Mouse (Mus musculus): ENCODE measurements around the gene Gabrr1. TPM values are rescaled to one million over a fixed set of nuclear protein-coding genes. Genes with fewer than 3 reads are reported as not detected.
A peak's percentile ranks its signal among the peaks of the same experiment; 100 is the strongest.
"Not testable (repeated sequence)": the region's sequence is repeated elsewhere in the genome, so short reads cannot be mapped to it uniquely, and the experiment has no call there.

The Gabrr1 gene
- polyA plus RNA-seq (2017; shearing (Covaris generic)): not detected

DNA sequence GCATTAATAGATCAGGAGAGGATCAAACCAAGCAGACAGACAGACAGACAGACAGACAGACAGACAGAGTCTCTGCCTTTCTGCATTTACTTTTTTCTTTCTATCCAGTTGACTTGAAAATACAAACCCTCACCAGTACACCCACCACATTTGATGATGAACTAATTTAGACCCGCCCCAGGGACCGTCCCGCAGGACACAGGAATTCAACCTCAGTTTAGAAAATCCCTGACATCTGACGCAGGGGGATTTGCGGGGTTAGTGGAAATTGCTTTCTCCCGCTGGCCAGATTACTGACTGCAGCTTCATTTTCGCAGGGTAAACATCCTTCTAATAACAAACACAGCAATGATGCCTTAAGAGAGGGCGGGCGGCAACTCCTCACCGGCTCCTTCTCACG, at the start of gene Gabrr1:
Gabrr1 (plus strand) TSS at position 301 of the 400 bp plus-strand sequence.
- ATAC-seq: no peak

DNA sequence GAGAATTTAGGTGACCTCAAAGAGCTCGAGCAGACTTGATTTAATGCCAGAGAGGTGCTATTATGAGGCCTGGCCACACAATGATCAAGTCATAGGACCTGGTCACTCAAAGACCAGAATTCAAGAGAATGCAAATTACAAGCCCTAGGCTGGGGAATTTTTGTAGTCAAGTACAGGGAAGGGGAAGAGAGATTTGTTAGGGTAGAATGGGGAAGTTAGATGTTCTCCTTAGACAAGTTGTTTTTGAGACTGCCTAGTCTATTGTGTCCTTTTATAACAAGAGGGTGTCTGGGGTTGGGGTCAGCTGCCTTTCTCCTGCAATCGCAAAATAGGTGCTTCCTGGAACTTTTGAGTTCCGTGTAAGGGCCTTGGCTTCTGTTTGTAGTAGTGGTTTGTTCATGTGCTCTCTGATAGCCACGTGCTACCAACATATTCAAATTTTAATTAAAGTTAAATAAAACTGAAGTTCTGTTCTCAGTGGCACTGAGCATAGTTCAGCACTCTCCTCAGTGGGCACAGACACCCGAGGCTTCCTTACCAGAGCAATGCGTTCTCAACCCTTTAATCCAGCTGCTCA, 33.1 kb upstream of the Gabrr1 start:
- no peak for ATAC-seq

DNA sequence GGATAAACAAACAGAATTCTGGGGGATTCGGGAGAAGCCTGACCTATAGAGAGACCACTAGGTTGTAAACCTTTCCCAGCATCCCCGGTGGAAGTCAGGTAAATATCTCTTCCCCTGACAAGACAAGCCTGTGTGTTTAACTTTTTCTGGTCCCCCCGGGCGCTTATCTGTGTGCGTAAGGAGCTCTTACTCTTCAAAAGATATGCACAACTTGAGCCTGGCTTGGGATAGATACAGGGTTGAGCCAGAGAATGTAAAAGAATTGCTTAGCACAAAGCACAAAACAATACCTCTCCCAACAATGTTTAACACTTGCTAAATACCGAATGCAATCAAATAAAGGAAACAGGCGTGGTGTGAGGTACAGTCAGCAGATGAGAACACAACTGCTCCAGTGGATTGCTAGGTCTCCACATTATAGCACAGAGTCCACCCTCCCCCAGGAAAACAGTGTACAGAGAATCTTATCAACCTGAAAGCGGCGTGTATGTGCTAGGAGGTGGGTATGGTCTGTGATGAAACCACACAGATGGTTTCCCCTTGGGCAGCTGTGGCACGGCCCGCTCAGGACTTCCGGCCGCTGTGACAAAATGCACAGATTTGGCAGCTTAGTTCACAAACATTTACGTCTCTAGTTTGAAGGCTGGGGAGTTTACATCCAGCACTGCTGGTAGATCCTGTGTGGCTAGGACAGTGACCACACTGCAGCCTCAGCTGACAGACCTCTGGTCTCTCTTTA, 22.4 kb upstream of the Gabrr1 start:
- no peak for ATAC-seq

DNA sequence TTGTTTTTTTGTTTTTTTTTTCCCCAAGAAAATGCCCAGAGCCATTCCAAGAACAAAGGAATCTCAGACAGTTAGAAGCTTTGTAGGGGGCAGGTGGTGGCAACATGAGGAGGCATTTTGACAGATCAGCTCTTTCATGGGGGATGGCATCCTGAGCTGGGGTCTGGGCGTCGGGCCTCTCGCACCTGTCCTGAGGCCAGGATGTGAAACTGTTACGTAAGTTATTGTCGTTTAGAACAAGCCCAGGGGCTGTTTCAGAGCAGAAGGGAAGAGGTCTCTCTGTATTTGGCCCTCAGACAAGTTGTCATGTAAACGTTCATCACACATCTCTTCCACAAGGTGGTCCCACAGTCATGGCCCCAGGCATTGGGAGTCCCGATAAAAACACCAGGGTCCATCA, 21.5 kb upstream of the Gabrr1 start:
- ATAC-seq: no peak

DNA sequence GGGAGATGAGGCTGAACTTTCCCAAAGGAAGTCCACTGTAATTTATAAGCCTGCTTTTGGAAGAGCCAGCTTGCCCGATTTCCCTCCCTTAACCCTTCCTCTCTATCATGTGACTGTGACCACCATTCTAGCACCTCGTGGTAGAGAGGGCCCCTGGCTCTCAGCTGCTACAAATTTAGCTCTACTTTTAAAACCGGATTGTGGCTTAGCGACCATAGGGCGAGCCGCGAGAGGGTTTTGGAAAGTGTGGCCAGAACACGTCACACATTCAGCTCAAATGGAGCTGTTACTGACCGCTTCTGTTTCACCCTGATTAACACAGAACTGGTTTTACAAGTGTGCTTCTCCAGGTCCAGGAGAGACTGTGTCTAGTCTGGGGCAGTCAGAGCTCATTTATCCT, 21.0 kb upstream of the Gabrr1 start:
- no peak for ATAC-seq

DNA sequence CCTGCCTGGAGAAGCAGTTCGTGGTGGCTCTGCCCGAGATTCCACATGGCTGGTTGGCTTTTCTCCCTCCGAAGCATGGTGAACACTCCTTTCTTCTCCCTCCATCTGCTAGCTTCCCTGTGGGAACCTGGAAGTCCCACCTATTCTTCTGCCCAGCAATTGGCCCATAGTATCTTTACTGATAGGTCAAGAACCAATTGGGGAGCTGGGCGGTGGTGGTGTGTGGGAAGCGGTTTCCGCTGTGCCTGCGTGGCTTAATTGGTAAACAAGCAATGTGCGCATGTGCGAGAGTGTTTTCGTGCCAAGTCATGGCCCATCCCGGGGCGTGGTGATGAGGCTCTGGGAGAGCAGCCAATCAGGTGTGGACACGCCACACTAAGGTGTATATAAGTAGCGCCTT, 19.5 kb upstream of the Gabrr1 start:
- not testable (repeated sequence) for ATAC-seq

DNA sequence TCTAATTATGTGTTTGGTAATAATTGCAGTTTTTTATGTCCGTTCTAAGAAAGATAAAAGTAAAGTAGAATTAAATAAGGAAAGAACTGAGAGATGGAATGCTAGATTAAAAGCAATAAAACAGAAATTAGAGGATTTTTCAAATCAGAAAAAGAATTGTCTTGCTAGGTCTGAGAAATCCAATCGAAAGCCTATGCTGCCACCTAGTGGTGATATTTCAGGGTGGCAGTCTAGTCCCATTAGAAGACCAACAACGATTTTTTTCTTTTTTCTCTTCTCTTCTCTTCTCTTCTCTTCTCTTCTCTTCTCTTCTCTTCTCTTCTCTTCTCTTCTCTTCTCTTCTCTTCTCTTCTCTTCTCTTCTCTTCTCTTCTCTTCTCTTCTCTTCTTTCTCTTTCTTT, 13.2 kb upstream of the Gabrr1 start:
- ATAC-seq: not testable (repeated sequence)

DNA sequence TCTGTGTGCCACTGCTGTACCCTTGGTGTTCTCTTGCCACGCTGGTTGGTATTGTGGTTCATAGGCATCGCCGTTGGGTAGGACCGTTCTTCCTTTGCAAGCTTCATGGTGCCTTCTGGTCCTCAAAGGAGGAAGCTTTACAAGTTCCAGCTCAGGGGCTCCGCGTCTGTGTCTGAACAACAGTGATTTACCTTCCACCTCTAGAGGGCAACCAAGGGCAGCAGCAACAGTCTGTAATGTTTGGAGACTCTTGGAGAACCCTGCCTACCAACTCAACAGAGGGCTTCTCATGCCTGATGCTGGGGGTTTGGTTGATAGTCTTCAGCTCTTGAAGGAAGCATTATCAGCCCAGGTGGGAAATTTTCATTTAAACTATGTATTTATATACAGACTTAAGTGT, 7.8 kb upstream of the Gabrr1 start:
- ATAC-seq: peak; percentile 79

DNA sequence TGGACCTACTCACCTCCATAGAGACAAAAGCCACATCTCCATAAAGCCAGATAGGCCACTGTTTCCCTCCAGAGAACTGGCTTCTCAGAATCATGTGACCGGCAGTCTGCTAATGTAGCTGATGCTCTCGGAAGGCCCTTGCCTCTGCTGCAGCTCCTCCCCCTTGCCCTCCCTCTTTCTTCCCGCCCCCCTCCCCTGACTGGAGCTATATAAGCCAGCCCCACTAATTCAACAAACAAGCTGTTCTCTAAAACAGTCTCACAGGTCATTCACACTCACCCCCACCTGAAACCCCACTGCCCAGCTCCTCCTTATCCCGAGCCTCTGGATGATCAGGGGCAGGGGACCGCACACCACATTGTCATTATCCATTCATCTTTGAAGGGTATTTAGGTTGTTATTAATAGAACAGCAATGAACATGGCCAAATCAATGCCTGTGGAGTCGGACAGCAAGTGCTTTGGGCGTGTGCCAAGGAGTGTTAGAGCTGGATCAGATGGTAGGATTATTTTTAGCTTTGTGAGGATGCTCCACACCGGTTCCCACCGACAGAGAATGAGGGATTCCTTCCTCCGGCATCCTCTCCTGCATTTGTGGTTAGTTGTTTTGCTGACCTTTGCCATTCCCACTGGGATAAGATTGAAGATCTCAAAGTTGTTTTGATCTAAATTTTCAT, 6.8 kb upstream of the Gabrr1 start:
- ATAC-seq: no peak

DNA sequence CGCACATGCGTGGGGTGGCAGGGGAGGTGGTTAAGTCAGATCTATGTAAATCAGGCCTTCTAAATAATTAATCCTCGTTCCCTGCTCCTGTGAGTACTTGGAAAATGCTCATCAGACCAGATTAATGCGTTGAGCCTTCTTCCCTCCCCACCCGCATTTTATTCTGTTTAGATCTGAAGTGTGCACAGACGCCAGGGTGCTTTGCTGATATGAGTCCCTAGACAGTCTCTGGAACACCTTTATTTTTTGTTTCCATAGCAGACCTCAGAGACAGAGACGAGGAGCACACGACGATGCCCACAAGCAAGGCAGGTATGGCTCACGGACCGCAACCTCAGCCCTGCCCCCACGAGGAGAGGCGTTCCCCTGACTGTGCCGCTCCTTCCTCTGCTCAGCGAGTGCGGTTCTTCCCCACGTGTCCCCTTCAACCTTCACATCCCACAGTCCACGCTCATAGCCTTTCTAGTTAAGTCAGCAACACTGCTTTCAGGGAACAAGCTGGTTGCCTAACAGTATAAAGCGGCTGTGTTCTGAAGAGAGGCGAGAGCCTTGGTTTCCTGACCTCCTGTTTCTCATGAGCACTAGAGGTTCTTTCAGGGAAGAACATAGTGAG, 14.5 kb downstream of the Gabrr1 start:
- peak; percentile 61 for ATAC-seq

DNA sequence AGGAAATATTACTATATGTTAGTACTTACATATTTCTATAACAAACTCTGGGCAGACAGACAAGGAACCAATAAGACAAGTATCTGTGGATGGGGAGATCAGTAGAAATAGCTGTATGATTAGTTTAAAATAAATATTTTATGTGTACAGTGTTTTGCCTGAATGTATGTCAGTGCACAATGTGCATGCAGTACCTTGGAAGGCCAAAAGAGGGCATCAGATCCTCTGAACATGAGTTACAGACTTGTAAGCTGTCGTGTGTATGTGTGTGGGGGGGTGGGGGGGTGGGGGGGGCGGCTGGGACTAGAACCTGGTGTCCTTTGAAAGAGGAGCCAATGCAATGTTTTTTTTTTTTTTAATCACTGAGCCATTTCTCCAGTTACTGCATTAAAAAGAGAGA, 15.5 kb downstream of the Gabrr1 start:
- ATAC-seq: peak; percentile 57

DNA sequence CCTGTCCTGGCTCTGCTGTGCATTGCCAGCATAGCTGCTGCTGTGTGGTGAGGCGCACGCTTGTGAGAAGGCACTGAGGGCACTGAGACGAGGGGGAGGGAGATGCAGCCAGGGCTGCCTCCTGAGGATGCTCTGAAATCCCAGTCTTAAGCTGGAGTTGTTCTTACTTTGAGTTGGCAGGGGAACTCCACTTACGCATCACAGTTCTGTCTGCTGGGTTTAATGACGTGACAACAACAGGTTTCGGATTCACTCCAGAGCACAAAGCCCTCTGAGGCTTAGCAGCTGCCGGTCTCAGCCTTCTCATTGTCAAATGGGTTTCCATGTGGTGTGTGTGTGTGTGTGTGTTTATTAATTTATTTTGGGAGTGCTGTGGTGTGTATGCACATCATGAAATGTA, 16.8 kb downstream of the Gabrr1 start:
- no peak for ATAC-seq

DNA sequence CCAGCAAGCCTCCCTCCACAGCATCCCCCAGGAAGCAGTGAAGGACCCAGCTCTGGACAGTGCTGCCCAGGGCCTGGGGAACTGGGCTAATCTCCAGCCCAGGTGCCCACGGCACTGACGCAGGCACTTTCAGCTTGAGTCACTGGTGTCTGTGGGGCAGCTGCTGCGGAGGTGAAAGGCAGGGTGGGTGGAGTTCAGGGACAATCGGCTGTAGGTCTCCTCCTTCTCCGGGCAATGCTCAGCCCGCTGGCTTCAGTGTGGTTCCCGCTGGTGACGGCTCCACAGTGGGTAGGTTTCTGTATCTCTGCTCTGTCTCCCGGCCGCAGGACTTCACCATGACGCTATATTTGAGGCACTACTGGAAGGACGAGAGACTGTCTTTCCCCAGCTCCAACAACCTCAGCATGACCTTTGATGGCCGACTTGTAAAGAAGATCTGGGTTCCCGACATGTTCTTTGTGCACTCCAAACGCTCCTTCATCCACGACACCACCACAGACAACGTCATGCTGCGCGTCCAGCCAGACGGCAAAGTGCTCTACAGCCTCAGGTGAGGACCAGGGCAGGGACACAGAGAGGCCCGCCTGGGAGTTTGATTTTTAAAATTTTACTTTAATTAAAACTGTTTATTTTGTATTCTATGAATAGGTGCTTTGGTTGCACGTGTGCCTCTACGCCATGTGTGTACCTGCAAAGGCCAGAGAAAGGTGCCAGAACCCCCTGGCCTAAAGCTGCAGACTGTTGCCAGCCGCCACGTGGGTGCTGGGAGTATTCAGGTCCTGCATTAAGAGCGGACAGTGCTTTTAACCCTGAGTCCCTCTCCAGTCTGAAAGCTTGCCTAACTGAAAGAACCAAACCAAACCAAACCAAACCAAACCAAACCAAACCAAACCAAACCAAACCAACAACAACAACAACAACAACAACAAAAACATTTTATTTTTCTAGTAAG, 20.0 kb downstream of the Gabrr1 start:
- no peak for ATAC-seq

DNA sequence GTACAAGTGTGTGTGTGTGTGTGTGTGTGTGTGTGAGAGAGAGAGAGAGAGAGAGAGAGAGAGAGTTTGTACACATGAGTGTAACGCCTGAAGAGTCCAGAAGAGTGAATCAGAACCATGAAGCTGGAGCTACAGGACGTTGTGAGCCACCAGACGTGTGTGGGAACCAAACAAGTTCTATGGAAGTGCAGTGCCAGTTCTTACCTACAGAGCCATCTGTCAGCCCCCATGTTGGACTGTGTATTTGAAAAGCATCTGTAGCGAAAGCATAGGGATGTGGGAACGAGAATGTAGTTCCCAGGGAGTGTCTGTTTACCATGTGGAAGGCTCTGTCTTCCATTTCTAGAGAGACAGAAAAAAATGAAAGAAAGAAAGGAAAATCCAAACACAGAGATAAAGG, 51.2 kb downstream of the Gabrr1 start:
- ATAC-seq: no peak

DNA sequence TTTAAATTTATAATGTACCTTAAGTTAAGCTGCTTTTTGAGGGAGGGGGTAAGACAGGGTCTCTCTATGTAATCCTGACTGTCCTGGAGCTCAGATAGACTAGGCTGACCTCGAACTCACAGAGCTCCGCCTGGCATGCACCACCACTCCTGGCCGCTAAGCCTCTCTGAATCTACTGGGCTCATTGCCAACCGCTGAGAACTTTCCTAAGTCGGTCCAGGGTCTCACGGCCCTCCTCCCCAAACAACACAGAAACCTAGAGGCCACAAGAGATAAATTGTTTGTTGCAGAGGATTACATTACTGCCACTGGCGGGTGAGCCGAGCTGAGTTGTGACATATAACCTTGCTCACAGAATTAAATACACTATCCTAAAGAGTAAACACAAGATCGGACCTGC, 55.8 kb downstream of the Gabrr1 start:
- ATAC-seq: no peak

DNA sequence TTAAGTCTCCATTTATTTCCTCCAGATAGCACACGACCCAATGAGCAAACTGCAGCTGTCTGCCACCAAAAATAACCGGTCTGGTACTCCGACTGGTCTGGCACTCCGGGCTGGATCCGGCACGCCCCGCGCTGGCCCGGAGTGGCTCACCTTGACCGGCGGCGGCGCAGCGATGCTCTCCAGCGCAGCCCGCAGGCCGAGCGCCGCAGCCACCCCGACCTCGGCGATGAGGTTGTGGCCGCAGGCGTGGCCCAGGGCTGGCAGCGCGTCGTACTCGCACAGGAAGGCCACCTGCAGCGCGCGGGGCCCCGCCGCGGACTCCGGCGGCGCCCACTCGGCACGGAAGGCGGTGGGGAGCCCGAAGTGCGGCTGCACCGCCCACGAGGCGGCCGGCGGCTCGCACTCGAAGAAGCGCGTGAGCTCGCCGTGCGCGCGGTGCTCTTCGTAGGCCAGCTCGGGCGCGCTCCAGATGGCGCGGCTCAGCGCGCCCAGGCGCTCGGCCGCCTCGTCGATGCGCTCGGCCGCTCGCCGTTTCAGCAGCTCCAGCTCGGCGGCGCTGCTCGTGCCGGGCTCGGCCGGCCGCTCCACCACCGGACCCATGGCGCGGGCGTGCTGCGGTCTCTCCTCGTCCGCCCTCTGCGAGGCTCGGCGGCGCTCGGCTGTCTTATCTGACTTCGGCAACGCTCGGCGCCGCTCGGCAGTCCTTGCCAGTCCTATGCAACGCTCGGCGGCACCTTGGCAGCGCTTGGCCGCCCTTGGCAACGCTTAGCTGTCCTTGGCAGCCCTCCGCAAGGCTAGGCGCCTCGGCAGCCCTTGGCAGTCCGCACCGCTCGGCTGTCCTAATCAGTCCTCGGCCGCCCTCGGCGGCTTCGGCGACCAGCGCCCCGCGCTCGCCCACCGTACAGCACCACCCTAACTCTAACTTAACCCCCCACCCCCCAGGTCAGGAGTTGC, 56.7 kb downstream of the Gabrr1 start:
- peak; percentile 69 for ATAC-seq

DNA sequence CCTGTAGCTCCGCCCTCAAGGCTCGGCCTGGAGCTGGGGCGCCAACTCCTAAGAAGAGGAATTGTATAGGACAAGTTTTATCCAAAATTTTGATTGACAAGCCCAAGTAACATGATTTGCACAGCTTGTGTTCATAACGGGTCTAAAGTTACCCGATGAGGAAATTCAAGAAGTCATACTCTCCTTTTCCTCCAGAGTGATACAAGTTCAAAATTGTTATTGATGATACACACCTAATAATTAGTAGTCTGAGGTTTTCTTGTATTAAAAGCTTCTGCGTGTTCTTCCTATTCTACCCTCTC, 57.4 kb downstream of the Gabrr1 start, which contains the start of gene Pm20d2:
Pm20d2 (minus strand) TSS at position 3 of the 302 bp plus-strand sequence.
- no peak for ATAC-seq

DNA sequence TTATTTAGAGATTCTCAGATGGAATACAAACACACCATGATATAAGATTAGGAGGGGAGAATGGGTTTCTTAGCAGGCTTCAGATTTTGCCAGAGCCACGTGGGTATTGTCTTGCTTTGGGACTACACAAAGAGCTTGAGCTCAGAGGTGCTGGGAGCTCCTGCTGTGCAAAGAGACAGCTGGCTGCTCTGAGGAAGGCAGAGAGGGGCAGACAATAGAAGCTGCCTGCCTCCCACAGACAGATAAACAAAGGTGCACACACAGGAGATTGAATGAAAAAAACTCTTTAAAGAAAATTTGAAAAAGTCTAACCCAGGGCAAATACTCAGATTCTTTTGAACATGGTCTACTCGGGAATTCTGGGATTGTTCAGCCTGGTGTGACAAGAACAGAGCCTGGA, 65.8 kb downstream of the Gabrr1 start:
- ATAC-seq: no peak

DNA sequence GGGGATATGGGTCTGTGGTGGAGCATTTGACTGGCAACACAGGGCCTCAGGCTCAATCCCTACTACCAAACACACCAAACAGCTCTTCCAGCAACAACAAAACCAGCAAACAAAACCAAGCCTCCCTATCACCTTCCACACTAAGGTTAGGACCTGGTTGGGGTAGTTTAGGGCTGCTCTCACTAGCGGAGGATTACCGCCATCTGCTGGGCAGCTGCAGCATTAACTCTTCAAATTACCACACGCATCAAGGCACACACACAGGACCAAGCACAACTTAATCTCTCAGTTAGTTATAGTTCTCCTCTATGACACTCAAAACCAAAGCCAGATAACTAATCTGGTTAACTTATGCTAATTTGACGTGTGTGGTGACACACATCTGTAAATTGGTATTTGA, 72.4 kb downstream of the Gabrr1 start:
- peak; percentile 31 for ATAC-seq

DNA sequence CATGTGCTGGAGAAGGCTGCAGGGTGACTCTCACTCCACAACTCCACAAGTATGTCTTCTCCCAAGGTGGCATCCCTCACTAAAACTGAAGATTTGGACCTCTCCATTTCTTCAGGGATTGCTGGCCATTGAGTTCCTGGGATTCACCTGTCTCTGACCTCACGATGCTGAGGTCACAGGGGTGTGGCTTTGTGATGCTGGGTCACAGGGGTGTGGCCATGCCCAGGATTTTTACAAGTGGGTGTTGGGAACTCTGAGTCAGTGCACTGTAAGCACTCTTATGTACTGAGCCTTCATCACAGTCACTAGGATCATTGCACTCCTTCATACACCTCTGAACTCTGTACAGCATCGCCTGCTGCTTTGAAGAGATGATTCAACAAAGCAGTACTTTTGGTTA, 75.2 kb downstream of the Gabrr1 start:
- no peak for ATAC-seq

Data from inflammation-experienced regulatory T-cells, adult 6 months (primary cell).